Mouse (Mus musculus) G1E (cell line): ENCODE data around the gene Ndufa4l2. TPM values are rescaled to one million over a fixed set of nuclear protein-coding genes. Genes with fewer than 3 reads are reported as not detected.
A peak's percentile ranks its signal among the peaks of the same experiment; 100 is the strongest.

ENCODE experiments used
- ATAC-seq: 2 replicates; pipeline ENCODE4 v1.8.0; 2016; ENCODE audit warnings: mild to moderate bottlenecking; ENCODE audit not compliant: insufficient number of reproducible peaks, poor library complexity, low FRiP score, severe bottlenecking; ENCODE audit errors: extremely low read depth
- DNase-seq: peaks from one replicate; pipeline ENCODE4 v3.0.0; 2012; ENCODE audit warnings: low spot score
- H3K27me3 ChIP-seq: 2 replicates; pipeline ENCODE4 v1.6.1; 2012; ENCODE audit warnings: mild to moderate bottlenecking, low read length, inconsistent platforms; ENCODE audit not compliant: insufficient read depth
- H3K36me3 ChIP-seq: replicated peaks from 2 replicates; pipeline ENCODE3; 2012; ENCODE audit warnings: mild to moderate bottlenecking, inconsistent platforms
- H3K4me1 ChIP-seq: 2 replicates; pipeline ENCODE4 v1.6.1; 2012; ENCODE audit warnings: low read depth, low read length, inconsistent platforms, mixed read lengths; ENCODE audit not compliant: insufficient read depth
- H3K4me3 ChIP-seq: 2 replicates; pipeline ENCODE4 v1.5.1; 2012; ENCODE audit warnings: low read depth, mild to moderate bottlenecking, inconsistent platforms, low read length, moderate library complexity, mixed read lengths
- H3K9me3 ChIP-seq: replicated peaks from 2 replicates; pipeline ENCODE4 v1.6.1; 2012; ENCODE audit warnings: inconsistent platforms
- CTCF ChIP-seq: IDR thresholded peaks from 2 replicates; pipeline ENCODE4 v1.5.1; 2012; ENCODE audit warnings: low read depth, low read length, inconsistent platforms, mixed read lengths
- GATA1 ChIP-seq: IDR thresholded peaks from 2 replicates; pipeline ENCODE4 v1.6.1; 2012; ENCODE audit warnings: borderline replicate concordance, low read length, inconsistent platforms, mixed read lengths
- GATA2 ChIP-seq: IDR thresholded peaks from 2 replicates; pipeline ENCODE4 v1.6.1; 2012; ENCODE audit warnings: low read depth, low read length, inconsistent platforms, borderline replicate concordance
- POLR2AphosphoS5 ChIP-seq: IDR thresholded peaks from 2 replicates; pipeline ENCODE4 v1.6.1; 2012; ENCODE audit warnings: low read depth, low read length, inconsistent platforms; ENCODE audit not compliant: insufficient replicate concordance
- TAL1 ChIP-seq: conservative IDR thresholded peaks from 2 replicates; pipeline ENCODE4 v1.6.1; 2012; ENCODE audit warnings: low read depth, low read length, inconsistent platforms, mixed read lengths
- polyA plus RNA-seq: library from polyadenylated mRNA; stranded (reverse); fragments of >175 nt; gene quantifications from 2 replicates; pipeline ENCODE4 v1.2.3, GENCODE M21; 2012
- total RNA-seq, 2 experiments: library from RNA; stranded (forward) in 1 of 2; stranded (reverse) in 1 of 2; fragments of 200-1000 nt in 1 of 2; fragments of >200 nt in 1 of 2; fragmentation: Nextera tagmentation in 1 of 2; gene quantifications; 2 replicates each; pipeline ENCODE4 v1.2.3; 2014 to 2017

Ndufa4l2 gene
- total and polyA plus RNA-seq, 3 experiments = 238 to 1,245 (median 976) TPM

GRCm38 (mm10) chr10:127496156-127496555 lies 18.6 kb upstream of the Ndufa4l2 start:
- peaks cover 89% of the 10 kb centered on the region for H3K36me3 ChIP-seq
- DNase-seq (no peak), ATAC-seq (no peak)
- no peaks in the 10 kb centered on the region for H3K27me3 ChIP-seq
- H3K4me1 ChIP-seq = 0 out of 2 replicates have a peak, but pooled peaks cover 2% of the 10 kb centered on the region
- H3K9me3 ChIP-seq = no peaks in the 10 kb centered on the region
- no peak for TF ChIP-seq CTCF
- TF ChIP-seq GATA2 = no peak
- TF ChIP-seq GATA1 = no peak
- no peak for TF ChIP-seq TAL1
- TF ChIP-seq POLR2AphosphoS5 = no peak
- no peak overlapping the region for H3K4me3 ChIP-seq

DNA sequence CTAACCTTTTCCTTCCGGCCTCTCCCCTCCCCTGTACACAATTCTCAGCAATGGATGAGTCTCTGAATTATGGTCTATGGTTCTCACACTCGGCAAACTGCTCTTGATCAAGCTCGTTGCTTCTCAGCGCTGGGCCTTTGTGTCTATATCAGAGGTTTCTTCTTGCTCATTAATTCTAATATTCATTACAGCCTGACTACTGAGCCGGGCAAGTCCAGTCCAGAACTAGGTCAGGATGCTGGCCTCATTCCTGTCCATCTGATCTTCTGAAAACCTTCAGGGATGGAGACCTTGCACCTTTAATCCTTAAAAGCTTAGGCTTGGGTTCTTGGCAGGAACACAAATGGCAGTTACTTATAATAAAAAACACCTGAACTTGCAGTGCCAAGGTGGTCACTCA lies 15.3 kb upstream of the Ndufa4l2 start:
- Histone ChIP-seq H3K4me1 (0 out of 2 replicates have a peak, but pooled peaks cover 3% of the 10 kb centered on the region), H3K36me3 (peaks cover 57% of the 10 kb centered on the region), H3K4me3 (no peak overlapping the region), H3K9me3 (no peaks in the 10 kb centered on the region), H3K27me3 (peaks cover 11% of the 10 kb centered on the region)
- no peak for TF ChIP-seq CTCF
- TF ChIP-seq POLR2AphosphoS5 = no peak
- TF ChIP-seq TAL1 = no peak
- TF ChIP-seq GATA2 = no peak
- no peak for TF ChIP-seq GATA1
- ATAC-seq (no peak), DNase-seq (no peak)

- Histone ChIP-seq H3K4me3 (no peak overlapping the region), H3K36me3 (peaks cover 51% of the 10 kb centered on the region), H3K27me3 (peaks cover 16% of the 10 kb centered on the region), H3K4me1 (0 out of 2 replicates have a peak, but pooled peaks cover 3% of the 10 kb centered on the region), H3K9me3 (no peaks in the 10 kb centered on the region)
- TF ChIP-seq TAL1 = no peak
- no peak for TF ChIP-seq CTCF
- no peak for TF ChIP-seq POLR2AphosphoS5
- TF ChIP-seq GATA2 = no peak
- no peak for TF ChIP-seq GATA1
- DNase-seq (no peak), ATAC-seq (no peak)
These were observed 14.7 kb upstream of the Ndufa4l2 start for GRCm38 (mm10) chr10:127500042-127500441.

GRCm38 (mm10) chr10:127500894-127501893 lies 13.6 kb upstream of the Ndufa4l2 start, which contains the start of gene Stac3:
Stac3 (plus strand) TSS chr10:127501686.
- TF ChIP-seq CTCF (no peak), GATA2 (no peak), GATA1 (no peak), POLR2AphosphoS5 (no peak)
- H3K36me3 ChIP-seq = peaks cover 43% of the 10 kb centered on the region

DNA sequence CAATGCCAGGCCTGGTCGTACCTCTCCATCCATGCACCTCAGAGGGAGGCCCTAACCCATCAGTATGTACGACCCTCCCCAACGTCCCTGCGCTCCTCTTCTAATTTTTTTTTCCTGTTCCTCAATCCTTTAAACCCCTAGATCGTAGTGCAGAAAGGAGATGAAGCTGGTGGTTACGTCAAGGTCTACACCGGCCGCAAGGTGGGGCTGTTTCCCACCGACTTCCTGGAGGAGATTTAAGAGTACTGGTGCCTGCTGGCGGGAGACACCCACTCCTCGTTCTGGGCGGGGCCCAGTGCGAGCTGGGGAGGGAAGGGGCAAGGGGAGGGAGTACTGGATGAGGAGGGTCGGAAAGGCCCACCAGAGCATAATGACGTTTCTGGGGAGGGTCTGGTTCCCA lies 6.5 kb upstream of the Ndufa4l2 start:
- TF ChIP-seq POLR2AphosphoS5 (no peak), GATA1 (no peak), TAL1 (no peak), CTCF (peak; percentile 41; the same call in 1 of the 2 replicates)
- peak overlapping the region; percentile 24; the same call in 1 of the 2 replicates for H3K4me3 ChIP-seq
- ATAC-seq (no peak), DNase-seq (peak; percentile 77)
- no peaks in the 10 kb centered on the region for H3K9me3 ChIP-seq
- peaks cover 74% of the 10 kb centered on the region for H3K27me3 ChIP-seq
- no peaks in the 10 kb centered on the region for H3K36me3 ChIP-seq
- H3K4me1 ChIP-seq = peaks cover 51% of the 10 kb centered on the region

More at GRCm38 (mm10) chr10:127500894-127501893, 13.6 kb upstream of the Ndufa4l2 start, which contains the start of gene Stac3:
- DNase-seq (no peak), ATAC-seq (no peak)
- H3K4me1 ChIP-seq = 0 out of 2 replicates have a peak, but pooled peaks cover 3% of the 10 kb centered on the region
- H3K4me3 ChIP-seq = no peak within 1 kb of the TSS
- H3K27me3 ChIP-seq = peaks cover 26% of the 10 kb centered on the region
- H3K9me3 ChIP-seq = no peaks in the 10 kb centered on the region

DNA sequence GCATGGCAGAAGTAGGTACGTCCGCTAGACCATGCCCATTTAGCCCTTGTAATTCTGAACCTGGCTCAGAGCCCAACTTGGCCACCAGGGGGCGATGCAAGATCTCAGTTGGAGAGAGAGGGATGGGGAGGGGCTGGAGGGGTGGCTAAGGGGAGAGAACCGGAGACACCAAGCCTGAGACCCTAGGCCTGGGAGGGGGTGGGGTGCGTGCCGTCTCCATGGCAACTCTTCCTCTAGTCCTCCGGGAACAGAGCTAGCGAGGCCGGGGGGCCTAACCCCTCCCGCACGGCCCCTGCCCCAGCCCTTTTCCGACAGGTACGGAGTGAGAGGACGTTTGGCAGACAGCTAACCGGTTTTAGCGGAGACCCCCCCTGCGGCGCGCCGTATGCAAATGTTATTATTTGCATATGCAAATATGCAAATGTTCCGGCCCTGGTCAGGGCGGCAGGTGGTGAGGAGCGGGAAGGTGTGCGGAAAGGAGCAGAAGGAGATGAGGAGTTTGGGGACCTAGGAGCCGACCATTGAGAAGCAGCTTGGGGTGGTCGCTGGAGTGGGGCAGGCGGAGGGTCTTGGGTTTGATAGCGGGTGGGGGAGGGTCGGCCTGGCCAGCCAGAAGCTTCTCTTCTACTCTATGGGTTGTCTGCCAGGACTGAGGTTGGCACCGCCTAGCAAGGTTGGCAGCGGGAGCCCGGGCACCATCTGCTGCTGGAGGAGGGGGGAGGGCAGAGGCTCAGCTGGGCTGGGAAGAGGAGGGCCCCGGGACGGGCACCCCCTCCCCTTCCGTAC lies 5.5 kb upstream of the Ndufa4l2 start:
- Histone ChIP-seq H3K4me1 (peaks cover 61% of the 10 kb centered on the region), H3K9me3 (no peaks in the 10 kb centered on the region), H3K27me3 (peaks cover 66% of the 10 kb centered on the region), H3K36me3 (no peaks in the 10 kb centered on the region), H3K4me3 (peak overlapping the region; percentile 67; the same call in 1 of the 2 replicates)
- TF ChIP-seq TAL1 (no peak), CTCF (peak; percentile 68), POLR2AphosphoS5 (no peak)
- ATAC-seq (no peak), DNase-seq (no peak)
